Mouse (Mus musculus) myocyte (in vitro differentiated cells): ENCODE measurements around the gene Wdr95.

Experiments used
- CEBPB ChIP-seq: IDR thresholded peaks from 2 replicates; pipeline ENCODE4 v1.6.1; 2011; ENCODE audit warnings: mild to moderate bottlenecking, moderate library complexity; ENCODE audit not compliant: poor library complexity, insufficient read depth, severe bottlenecking
- E2F4 ChIP-seq: IDR thresholded peaks from one replicate; pipeline ENCODE4 v1.6.1; 2011; ENCODE audit warnings: mild to moderate bottlenecking, control low read depth, moderate library complexity; ENCODE audit not compliant: insufficient read depth
- MAX ChIP-seq: IDR thresholded peaks from one replicate; pipeline ENCODE4 v1.6.1; 2011; ENCODE audit warnings: low read depth, mild to moderate bottlenecking, control low read depth
- MYOD1 ChIP-seq, 3 experiments: IDR thresholded peaks; one replicate each; pipeline ENCODE4 v1.6.1; 2011; ENCODE audit warnings: control low read depth in 2 of 3, low read depth in 2 of 3, mild to moderate bottlenecking in 2 of 3, moderate library complexity in 1 of 3; ENCODE audit not compliant: insufficient read length in 2 of 3, control insufficient read depth in 1 of 3
- MYOG ChIP-seq, 3 experiments: IDR thresholded peaks; one replicate each; pipeline ENCODE4 v1.6.1; 2011; ENCODE audit warnings: control low read depth in 2 of 3, low read depth in 2 of 3, mild to moderate bottlenecking in 2 of 3; ENCODE audit not compliant: insufficient read length in 2 of 3, control insufficient read depth in 1 of 3, insufficient read depth in 1 of 3
- POLR2A ChIP-seq: IDR thresholded peaks from one replicate; pipeline ENCODE4 v1.6.1; 2011; ENCODE audit warnings: low read depth, mild to moderate bottlenecking, control low read depth, moderate library complexity; ENCODE audit not compliant: insufficient read length
- POLR2AphosphoS2 ChIP-seq: IDR thresholded peaks from one replicate; pipeline ENCODE4 v1.6.1; 2011; ENCODE audit warnings: low read depth, control low read depth; ENCODE audit not compliant: insufficient read length
- REST ChIP-seq: IDR thresholded peaks from one replicate; pipeline ENCODE4 v1.6.1; 2011; ENCODE audit warnings: mild to moderate bottlenecking, control low read depth, moderate library complexity; ENCODE audit not compliant: insufficient read depth, insufficient read length
- SRF ChIP-seq: IDR thresholded peaks from one replicate; pipeline ENCODE4 v1.6.1; 2011; ENCODE audit warnings: low read depth; ENCODE audit not compliant: control insufficient read depth, insufficient read length
- TCF12 ChIP-seq: IDR thresholded peaks from one replicate; pipeline ENCODE4 v1.6.1; 2011; ENCODE audit warnings: mild to moderate bottlenecking, control low read depth; ENCODE audit not compliant: poor library complexity, insufficient read depth, severe bottlenecking
- TCF3 ChIP-seq: IDR thresholded peaks from one replicate; pipeline ENCODE4 v1.6.1; 2011; ENCODE audit warnings: low read depth, control low read depth; ENCODE audit not compliant: insufficient read length
- USF1 ChIP-seq: IDR thresholded peaks from one replicate; pipeline ENCODE4 v1.6.1; 2011; ENCODE audit warnings: low read depth, mild to moderate bottlenecking, control low read depth, moderate library complexity

DNA sequence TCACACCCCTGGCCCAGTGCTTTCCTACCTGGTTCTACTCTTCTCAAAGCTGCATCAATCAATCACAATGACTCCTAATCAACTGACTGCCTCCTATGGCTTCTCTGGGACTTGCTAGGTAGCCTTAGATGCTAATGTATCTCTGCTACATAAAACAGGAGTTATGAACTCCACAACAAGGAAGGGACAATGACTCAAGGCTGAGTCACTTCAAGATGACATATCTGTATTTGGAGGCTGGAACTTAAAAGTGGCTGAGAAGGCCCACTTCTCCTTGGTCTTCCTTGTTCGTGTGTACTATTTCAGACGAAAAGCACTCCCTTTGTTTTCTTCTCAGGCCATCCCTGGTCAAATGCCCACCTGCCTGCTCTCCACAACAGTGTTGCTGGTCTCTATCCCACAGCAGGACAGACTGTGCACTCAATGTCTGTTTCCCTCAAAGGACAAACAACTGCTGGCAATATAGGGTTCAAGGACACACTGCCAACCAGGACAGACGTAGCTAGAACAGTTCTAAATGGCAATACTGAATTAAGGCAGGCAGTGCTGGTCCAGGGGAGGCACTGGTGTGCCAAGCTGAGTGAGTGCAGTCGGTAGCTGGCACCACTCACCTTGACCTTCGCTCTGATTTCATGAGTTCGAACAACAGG is 89.4 kb downstream of the Wdr95 start:
- TF ChIP-seq CEBPB (no peak), POLR2A (no peak), MAX (no peak), REST (no peak), TCF12 (no peak), MYOG (IDR thresholded peaks at IDR 0.05; ENCODE audit: control insufficient read depth in 1 of 3, insufficient read depth in 1 of 3, insufficient read length in 2 of 3, low read depth in 2 of 3) (no peak), POLR2AphosphoS2 (no peak), E2F4 (no peak), MYOD1 (IDR thresholded peaks at IDR 0.05; ENCODE audit: control insufficient read depth in 1 of 3, insufficient read length in 2 of 3, low read depth in 2 of 3) (no peak), USF1 (no peak), SRF (no peak), TCF3 (no peak)
